In the genomic region with DNA sequence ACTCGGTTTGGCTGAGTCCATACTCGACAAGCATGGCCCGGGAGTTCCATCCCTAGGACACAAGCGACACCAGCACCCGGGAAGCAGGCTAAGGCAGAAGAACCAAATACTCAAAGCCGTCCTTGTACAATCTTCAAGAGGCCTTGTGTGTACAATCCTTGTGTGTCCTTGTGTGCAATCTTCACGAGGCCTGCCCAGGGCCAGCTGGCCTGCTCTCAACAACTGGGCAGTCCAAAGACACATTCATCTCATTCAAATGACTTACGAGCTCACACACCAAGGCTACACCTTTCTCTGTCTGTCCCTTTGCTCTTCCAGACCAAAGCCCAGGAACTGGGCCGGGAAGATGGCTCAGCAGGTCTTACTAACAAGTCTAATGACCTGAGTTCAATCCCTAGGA, we compare ENCODE assay signal across 15 mouse cellular contexts. TPM values are rescaled to one million over a fixed set of nuclear protein-coding genes. Genes with fewer than 3 reads are reported as not detected.
A peak's percentile ranks its signal among the peaks of the same experiment; 100 is the strongest.
DNase-seq lines count a peak whose midpoint lies in the region.
"Had no signal": no experiment of that assay in that cellular context is flagged by ENCODE, and none has a peak within 500 bp of the region (broad histone marks: within the 10 kb centered on the region; RNA-seq: fewer than 3 reads in every experiment).

No protein-coding gene starts in this region.

- DNase-seq in adrenal gland, adult (ENCODE audit: inconsistent age in 2 of 2, low spot score in 1 of 2) = peak; percentile 57 to 88
- DNase-seq in adrenal gland, adult 2 months = peak; percentile 76
- peak; percentile 74 for DNase-seq in adrenal gland, postnatal 14 days
- DNase-seq in adrenal gland, postnatal 4 days (ENCODE audit: low spot score in 2 of 2) = peak; percentile 4 to 14
- no peak for DNase-seq in gastrocnemius, postnatal 4 days (ENCODE audit: low spot score in 2 of 2)
- no peak for DNase-seq in left cerebral cortex, adult 8-10 months (ENCODE audit: low spot score in 2 of 2)
- DNase-seq: cerebellum, adult 11-12 months; cerebellum, adult 8-10 months; cerebellum, postnatal 10 days; cerebellum, postnatal 36 days; embryo, embryonic 11 days; gastrocnemius, postnatal 10 days; gastrocnemius, postnatal 36 days; heart, adult 11 months; kidney, adult 11 months had no signal

RNA-seq across cellular contexts. Expression of a gene that starts 7.2 kb away (rescaled TPM):
- 10 to 100 TPM; 32.8 to 36.6 TPM for total RNA-seq in adrenal gland, adult 2 months (2021)
- polyA plus RNA-seq in adrenal gland, adult 2 months (2012; rRNA removed) = 9.2 and 12.1 TPM in 2 replicates
- 34.1 and 34.6 TPM in 2 replicates for total RNA-seq in adrenal gland, postnatal 14 days (2021)
- 10 to 100 TPM; 47.8 to 52.0 TPM for total RNA-seq in adrenal gland, postnatal 4 days (2021)
- total RNA-seq in gastrocnemius, postnatal 4 days (2021) = 10 to 100 TPM; 17.5 to 19.9 TPM
- total RNA-seq in left cerebral cortex, adult 8-10 months (2022) = 10 to 100 TPM; 25.5 to 31.9 (median 28.1) TPM

RNA-seq across cellular contexts. Expression of a gene that starts 10.9 kb away (rescaled TPM):
- 10 to 100 TPM; 47.3 to 47.5 TPM for total RNA-seq in adrenal gland, adult 2 months (2021)
- 18.1 and 24.3 TPM in 2 replicates for polyA plus RNA-seq in adrenal gland, adult 2 months (2012; rRNA removed)
- 56.5 and 58.6 TPM in 2 replicates for total RNA-seq in adrenal gland, postnatal 14 days (2021)
- total RNA-seq in adrenal gland, postnatal 4 days (2021) = 10 to 100 TPM; 52.3 to 55.6 TPM
- total RNA-seq in gastrocnemius, postnatal 4 days (2021) = 10 to 100 TPM; 35.5 to 41.0 TPM
- 10 to 100 TPM; 34.8 to 39.8 (median 35.8) TPM for total RNA-seq in left cerebral cortex, adult 8-10 months (2022)

RNA-seq across cellular contexts. Expression of a gene that starts 11.0 kb away (rescaled TPM):
- total RNA-seq in adrenal gland, adult 2 months (2021) = 1 to 10 TPM; 5.7 to 7.6 TPM
- polyA plus RNA-seq in adrenal gland, adult 2 months (2012; rRNA removed) = 0.32 and 0.59 TPM in 2 replicates
- 6.3 and 8.5 TPM in 2 replicates for total RNA-seq in adrenal gland, postnatal 14 days (2021)
- total RNA-seq in adrenal gland, postnatal 4 days (2021) = 1 to 10 TPM; 6.4 to 8.5 TPM
- 1 to 10 TPM; 3.7 to 4.0 TPM for total RNA-seq in gastrocnemius, postnatal 4 days (2021)
- total RNA-seq in left cerebral cortex, adult 8-10 months (2022) = 1 to 10 TPM; 4.3 to 4.5 (median 4.4) TPM

Comparison
In these comparisons a context has a peak if more than half of its experiments do, and no peak if none do; other contexts are left out.
1. DNase-seq: peak in adrenal gland, adult (2 of 2), adrenal gland, adult 2 months (single experiment), adrenal gland, postnatal 14 days (single experiment) and adrenal gland, postnatal 4 days (2 of 2); none in gastrocnemius, postnatal 4 days (0 of 2) and left cerebral cortex, adult 8-10 months (0 of 2).